Mouse (Mus musculus): Measurements from ENCODE around the gene Dhx36. TPM values are rescaled to one million over a fixed set of nuclear protein-coding genes. Genes with fewer than 3 reads are reported as not detected.

Dhx36 gene
- total and polyA plus RNA-seq, 3 experiments = 8.7 to 85.0 (median 80.9) TPM

GRCm38 (mm10) chr3:62455854-62456253 lies 51.0 kb downstream of the Dhx36 start:
- Histone ChIP-seq H3K27me3 (ENCODE audit: insufficient read depth, low read length) (peaks cover 8% of the 10 kb centered on the region; the same call in 1 of the 2 replicates), H3K36me3 (replicated peaks) (peaks cover 18% of the 10 kb centered on the region), H3K9me3 (replicated peaks) (no peaks in the 10 kb centered on the region), H3K4me3 (ENCODE audit: low read depth, low read length) (no peak overlapping the region), H3K4me1 (ENCODE audit: insufficient read depth, low read depth, low read length) (no peaks in the 10 kb centered on the region)
- TF ChIP-seq GATA1 (IDR thresholded peaks at IDR 0.05; ENCODE audit: borderline replicate concordance, low read length) (no peak), CTCF (IDR thresholded peaks at IDR 0.05; ENCODE audit: low read depth, low read length) (no peak), TAL1 (conservative IDR thresholded peaks at IDR 0.05; ENCODE audit: low read depth, low read length) (no peak), POLR2AphosphoS5 (IDR thresholded peaks at IDR 0.05; ENCODE audit: insufficient replicate concordance, low read depth, low read length) (no peak), GATA2 (IDR thresholded peaks at IDR 0.05; ENCODE audit: borderline replicate concordance, low read depth, low read length) (no peak)
- no peak for ATAC-seq (ENCODE audit: extremely low read depth, insufficient number of reproducible peaks, low FRiP score, poor library complexity, severe bottlenecking)
- DNase-seq (ENCODE audit: low spot score) = no peak

- Histone ChIP-seq H3K4me3 (ENCODE audit: low read depth, low read length) (no peak overlapping the region), H3K36me3 (replicated peaks) (peaks cover under 1% of the 10 kb centered on the region), H3K27me3 (ENCODE audit: insufficient read depth, low read length) (peaks cover 8% of the 10 kb centered on the region; the same call in 1 of the 2 replicates), H3K4me1 (ENCODE audit: insufficient read depth, low read depth, low read length) (no peaks in the 10 kb centered on the region), H3K9me3 (replicated peaks) (no peaks in the 10 kb centered on the region)
- DNase-seq (ENCODE audit: low spot score) (no peak), ATAC-seq (ENCODE audit: extremely low read depth, insufficient number of reproducible peaks, low FRiP score, poor library complexity, severe bottlenecking) (no peak)
- TF ChIP-seq POLR2AphosphoS5 (IDR thresholded peaks at IDR 0.05; ENCODE audit: insufficient replicate concordance, low read depth, low read length) (no peak), CTCF (IDR thresholded peaks at IDR 0.05; ENCODE audit: low read depth, low read length) (no peak), GATA2 (IDR thresholded peaks at IDR 0.05; ENCODE audit: borderline replicate concordance, low read depth, low read length) (no peak), GATA1 (IDR thresholded peaks at IDR 0.05; ENCODE audit: borderline replicate concordance, low read length) (no peak)
These were observed 52.7 kb downstream of the Dhx36 start for GRCm38 (mm10) chr3:62454096-62454495.

- Histone ChIP-seq H3K4me3 (ENCODE audit: low read depth, low read length) (no peak overlapping the region), H3K36me3 (replicated peaks) (no peaks in the 10 kb centered on the region), H3K4me1 (ENCODE audit: insufficient read depth, low read depth, low read length) (no peaks in the 10 kb centered on the region), H3K27me3 (ENCODE audit: insufficient read depth, low read length) (peaks cover 8% of the 10 kb centered on the region; the same call in 1 of the 2 replicates), H3K9me3 (replicated peaks) (no peaks in the 10 kb centered on the region)
- ATAC-seq (ENCODE audit: extremely low read depth, insufficient number of reproducible peaks, low FRiP score, poor library complexity, severe bottlenecking) (no peak), DNase-seq (ENCODE audit: low spot score) (no peak)
- TF ChIP-seq TAL1 (conservative IDR thresholded peaks at IDR 0.05; ENCODE audit: low read depth, low read length) (no peak), GATA1 (IDR thresholded peaks at IDR 0.05; ENCODE audit: borderline replicate concordance, low read length) (no peak), GATA2 (IDR thresholded peaks at IDR 0.05; ENCODE audit: borderline replicate concordance, low read depth, low read length) (no peak), POLR2AphosphoS5 (IDR thresholded peaks at IDR 0.05; ENCODE audit: insufficient replicate concordance, low read depth, low read length) (no peak), CTCF (IDR thresholded peaks at IDR 0.05; ENCODE audit: low read depth, low read length) (no peak)
These were observed 53.8 kb downstream of the Dhx36 start for GRCm38 (mm10) chr3:62452961-62453360.

- H3K36me3 ChIP-seq (replicated peaks) = no peaks in the 10 kb centered on the region
- H3K4me1 ChIP-seq (ENCODE audit: insufficient read depth, low read depth, low read length) = no peaks in the 10 kb centered on the region
- H3K9me3 ChIP-seq (replicated peaks) = no peaks in the 10 kb centered on the region
- no peak for DNase-seq (ENCODE audit: low spot score)
- no peak overlapping the region for H3K4me3 ChIP-seq (ENCODE audit: low read depth, low read length)
- TF ChIP-seq GATA1 (IDR thresholded peaks at IDR 0.05; ENCODE audit: borderline replicate concordance, low read length) (no peak), GATA2 (IDR thresholded peaks at IDR 0.05; ENCODE audit: borderline replicate concordance, low read depth, low read length) (no peak), CTCF (IDR thresholded peaks at IDR 0.05; ENCODE audit: low read depth, low read length) (no peak), TAL1 (conservative IDR thresholded peaks at IDR 0.05; ENCODE audit: low read depth, low read length) (no peak), POLR2AphosphoS5 (IDR thresholded peaks at IDR 0.05; ENCODE audit: insufficient replicate concordance, low read depth, low read length) (no peak)
- ATAC-seq (ENCODE audit: extremely low read depth, insufficient number of reproducible peaks, low FRiP score, poor library complexity, severe bottlenecking) = no peak
- H3K27me3 ChIP-seq (ENCODE audit: insufficient read depth, low read length) = peaks cover 8% of the 10 kb centered on the region; the same call in 1 of the 2 replicates
These were observed 56.8 kb downstream of the Dhx36 start for GRCm38 (mm10) chr3:62449871-62450496.

GRCm38 (mm10) chr3:62447151-62447550 lies 59.7 kb downstream of the Dhx36 start:
- Histone ChIP-seq H3K36me3 (replicated peaks) (no peaks in the 10 kb centered on the region), H3K4me3 (ENCODE audit: low read depth, low read length) (no peak overlapping the region), H3K27me3 (ENCODE audit: insufficient read depth, low read length) (0 out of 2 replicates have a peak, but pooled peaks cover 2% of the 10 kb centered on the region), H3K4me1 (ENCODE audit: insufficient read depth, low read depth, low read length) (no peaks in the 10 kb centered on the region), H3K9me3 (replicated peaks) (no peaks in the 10 kb centered on the region)
- ATAC-seq (ENCODE audit: extremely low read depth, insufficient number of reproducible peaks, low FRiP score, poor library complexity, severe bottlenecking) (no peak), DNase-seq (ENCODE audit: low spot score) (no peak)
- TF ChIP-seq TAL1 (conservative IDR thresholded peaks at IDR 0.05; ENCODE audit: low read depth, low read length) = no peak
- TF ChIP-seq GATA1 (IDR thresholded peaks at IDR 0.05; ENCODE audit: borderline replicate concordance, low read length) = no peak
- TF ChIP-seq GATA2 (IDR thresholded peaks at IDR 0.05; ENCODE audit: borderline replicate concordance, low read depth, low read length) = no peak
- no peak for TF ChIP-seq CTCF (IDR thresholded peaks at IDR 0.05; ENCODE audit: low read depth, low read length)
- TF ChIP-seq POLR2AphosphoS5 (IDR thresholded peaks at IDR 0.05; ENCODE audit: insufficient replicate concordance, low read depth, low read length) = no peak

- Histone ChIP-seq H3K4me1 (ENCODE audit: insufficient read depth, low read depth, low read length) (no peaks in the 10 kb centered on the region), H3K27me3 (ENCODE audit: insufficient read depth, low read length) (no peaks in the 10 kb centered on the region), H3K9me3 (replicated peaks) (no peaks in the 10 kb centered on the region), H3K36me3 (replicated peaks) (no peaks in the 10 kb centered on the region), H3K4me3 (ENCODE audit: low read depth, low read length) (no peak overlapping the region)
- TF ChIP-seq TAL1 (conservative IDR thresholded peaks at IDR 0.05; ENCODE audit: low read depth, low read length) (no peak), GATA1 (IDR thresholded peaks at IDR 0.05; ENCODE audit: borderline replicate concordance, low read length) (no peak), GATA2 (IDR thresholded peaks at IDR 0.05; ENCODE audit: borderline replicate concordance, low read depth, low read length) (no peak), CTCF (IDR thresholded peaks at IDR 0.05; ENCODE audit: low read depth, low read length) (no peak), POLR2AphosphoS5 (IDR thresholded peaks at IDR 0.05; ENCODE audit: insufficient replicate concordance, low read depth, low read length) (no peak)
- no peak for DNase-seq (ENCODE audit: low spot score)
- ATAC-seq (ENCODE audit: extremely low read depth, insufficient number of reproducible peaks, low FRiP score, poor library complexity, severe bottlenecking) = no peak
These were observed 60.5 kb downstream of the Dhx36 start for GRCm38 (mm10) chr3:62446271-62446670.

Data from G1E (cell line).